22 mouse cellular contexts compared by ENCODE assay signal in genomic region chr9:22809621-22810126, GRCm38 (mm10).
DNase-seq lines count a peak whose midpoint lies in the region; ATAC-seq and TF ChIP-seq lines count a peak whose summit lies in the region.
"Had no signal": no experiment of that assay in that cellular context is flagged by ENCODE, and none has a peak within 500 bp of the region (broad histone marks: within the 10 kb centered on the region; RNA-seq: fewer than 3 reads in every experiment).

No protein-coding gene starts in this region.

- H3K36me3 ChIP-seq in liver, embryonic 11.5 days (ENCODE audit: control insufficient read depth, insufficient read depth, low read length) = no peaks in the 10 kb centered on the region
- H3K36me3 ChIP-seq in liver, embryonic 14.5 days (replicated peaks; ENCODE audit: control insufficient read depth, insufficient read depth, low read depth) = no peaks in the 10 kb centered on the region
- H3K36me3 ChIP-seq in neural tube, embryonic 15.5 days = no peaks in the 10 kb centered on the region
- H3K36me3 ChIP-seq: embryonic facial prominence, embryonic 15.5 days; forebrain, embryonic 10.5 days; hindbrain, embryonic 12.5 days had no signal

- TF ChIP-seq EP300 in liver, embryonic 14.5 days (IDR thresholded peaks at IDR 0.05; ENCODE audit: low read depth) = peak; percentile 64

- H3K27ac ChIP-seq in liver, embryonic 11.5 days (ENCODE audit: low read depth, low read length) = peak overlapping the region; percentile 60
- peak overlapping the region; percentile 55 for H3K27ac ChIP-seq in liver, embryonic 14.5 days
- no peak overlapping the region for H3K27ac ChIP-seq in neural tube, embryonic 15.5 days (replicated peaks)
- H3K27ac ChIP-seq: embryonic facial prominence, embryonic 15.5 days; forebrain, embryonic 10.5 days; gastrocnemius, adult 2 months; hindbrain, embryonic 12.5 days had no signal

- no peak for TF ChIP-seq CTCF in liver, embryonic 14.5 days (IDR thresholded peaks at IDR 0.05; ENCODE audit: low read depth)

- 76% methylated on average over 4 of the region's 4 CpGs for WGBS in liver, embryonic 11.5 days
- WGBS in liver, embryonic 14.5 days (ENCODE audit: insufficient replicate concordance) = 46% methylated on average over 4 of the region's 4 CpGs
- WGBS in neural tube, embryonic 15.5 days = 92% methylated on average over 4 of the region's 4 CpGs

- peak; percentile 39 for ATAC-seq in liver, embryonic 11.5 days (replicated peaks; ENCODE audit: low FRiP score)
- peak; percentile 44 for ATAC-seq in liver, embryonic 14.5 days (ENCODE audit: insufficient read depth)
- ATAC-seq in megakaryocyte progenitor cell, adult 5-6 weeks (replicated peaks; ENCODE audit: poor library complexity) = peak; percentile 7; the same call in 1 of the 2 replicates
- no peak for ATAC-seq in neural tube, embryonic 15.5 days (ENCODE audit: low FRiP score)
- ATAC-seq: forebrain, embryonic 14.5 days had no signal

- peaks cover 51% of the 10 kb centered on the region for H3K4me1 ChIP-seq in liver, embryonic 11.5 days (replicated peaks; ENCODE audit: control insufficient read depth, insufficient read depth, low read length)
- peaks cover 38 to 61% of the 10 kb centered on the region in 2 experiments for H3K4me1 ChIP-seq in liver, embryonic 14.5 days (replicated peaks; ENCODE audit: control insufficient read depth in 2 of 2, insufficient read depth in 2 of 2, low read length in 1 of 2)
- no peaks in the 10 kb centered on the region for H3K4me1 ChIP-seq in neural tube, embryonic 15.5 days
- H3K4me1 ChIP-seq: embryonic facial prominence, embryonic 15.5 days had no signal

- no peaks in the 10 kb centered on the region for H3K27me3 ChIP-seq in liver, embryonic 11.5 days (replicated peaks; ENCODE audit: control insufficient read depth, insufficient read depth, low read length)
- no peaks in the 10 kb centered on the region for H3K27me3 ChIP-seq in liver, embryonic 14.5 days (ENCODE audit: control insufficient read depth, insufficient read depth, low read length)
- H3K27me3 ChIP-seq in neural tube, embryonic 15.5 days (replicated peaks) = no peaks in the 10 kb centered on the region
- H3K27me3 ChIP-seq: embryonic facial prominence, embryonic 15.5 days; hindbrain, embryonic 12.5 days had no signal

- H3K9ac ChIP-seq in liver, embryonic 11.5 days (ENCODE audit: low read depth, low read length) = no peak overlapping the region
- H3K9ac ChIP-seq in liver, embryonic 14.5 days (replicated peaks) = no peak overlapping the region
- H3K9ac ChIP-seq in neural tube, embryonic 15.5 days (replicated peaks) = no peak overlapping the region
- H3K9ac ChIP-seq: embryonic facial prominence, embryonic 15.5 days; hindbrain, embryonic 12.5 days had no signal

- no peak for DNase-seq in liver, embryonic 11.5 days (ENCODE audit: low spot score)
- no peak for DNase-seq in liver
- DNase-seq in liver, embryonic 14.5 days (ENCODE audit: low read depth in 3 of 3, low spot score in 3 of 3) = no peak
- DNase-seq in right cerebral cortex, postnatal 4 days = no peak
- DNase-seq in ovary, adult 18-20 months (ENCODE audit: low spot score) = no peak
- DNase-seq: adrenal gland, adult 2 months; adrenal gland, postnatal 25 days; cerebellum, adult 11 months; cerebellum, adult 8-10 months; cerebellum, postnatal 14 days; embryo, embryonic 11 days; gastrocnemius, adult 2 months; gastrocnemius, postnatal 25 days; heart, postnatal 10 days; heart, postnatal 4 days had no signal

- no peaks in the 10 kb centered on the region for H3K9me3 ChIP-seq in liver, embryonic 11.5 days (ENCODE audit: control insufficient read depth, low read length)
- no peaks in the 10 kb centered on the region for H3K9me3 ChIP-seq in liver, embryonic 14.5 days (ENCODE audit: control insufficient read depth, low read length)
- H3K9me3 ChIP-seq in neural tube, embryonic 15.5 days (replicated peaks) = no peaks in the 10 kb centered on the region
- H3K9me3 ChIP-seq: embryonic facial prominence, embryonic 15.5 days; forebrain, embryonic 10.5 days; hindbrain, embryonic 12.5 days had no signal

- H3K4me2 ChIP-seq in liver, embryonic 11.5 days = peak overlapping the region; percentile 18; the same call in 1 of the 2 replicates
- H3K4me2 ChIP-seq in liver, embryonic 14.5 days (ENCODE audit: low read depth) = peak overlapping the region; percentile 58
- no peak overlapping the region for H3K4me2 ChIP-seq in neural tube, embryonic 15.5 days
- H3K4me2 ChIP-seq: embryonic facial prominence, embryonic 15.5 days; hindbrain, embryonic 12.5 days had no signal

- H3K4me3 ChIP-seq in liver, embryonic 11.5 days (ENCODE audit: low read depth, low read length) = no peak overlapping the region
- no peak overlapping the region for H3K4me3 ChIP-seq in liver, embryonic 14.5 days (ENCODE audit: insufficient read depth in 1 of 2, low read depth in 2 of 2, low read length in 2 of 2)
- no peak overlapping the region for H3K4me3 ChIP-seq in neural tube, embryonic 15.5 days (replicated peaks)
- H3K4me3 ChIP-seq: embryonic facial prominence, embryonic 15.5 days; erythroblast, embryonic 14.5 days; forebrain, embryonic 10.5 days; gastrocnemius, adult 2 months; hindbrain, embryonic 12.5 days had no signal
